Mouse (Mus musculus): ENCODE measurements at regions not wholly inside any gene's neighbourhood (a gene's known extent, or its start where the extent isn't known, plus 50 kb on each side); places are given as distances from the start of the nearest gene placed in this dataset.

DNA sequence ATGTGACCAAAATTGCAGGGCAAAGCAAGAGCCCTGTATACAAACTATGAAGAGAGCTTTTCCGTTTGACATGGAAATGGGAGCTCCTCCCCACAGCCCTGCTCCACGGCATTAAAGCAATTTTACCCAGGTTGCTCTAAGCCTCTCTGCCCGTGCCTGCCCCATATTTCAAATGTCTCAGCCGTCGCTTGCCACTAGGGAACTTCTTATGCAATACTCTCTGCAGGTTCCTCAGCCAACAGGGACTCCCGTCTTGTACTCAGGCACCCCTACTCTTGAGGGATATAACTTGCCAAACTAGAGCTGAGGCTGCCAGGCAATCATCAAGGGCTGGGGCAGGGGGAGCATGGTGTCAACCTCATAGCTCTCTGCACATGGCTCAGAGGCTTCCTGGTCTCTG is 145.1 kb downstream of the Cdh26 start:
- Histone ChIP-seq H3K9me3 (replicated peaks; ENCODE audit: low read length) (peaks cover 2% of the 10 kb centered on the region), H3K4me2 (ENCODE audit: insufficient read depth, low read depth, poor library complexity, severe bottlenecking) (no peak overlapping the region), H3K4me1 (ENCODE audit: control insufficient read depth in 1 of 2, insufficient read depth in 2 of 2) (no peaks in the 10 kb centered on the region), H3K27ac (ENCODE audit: insufficient read depth, low read depth) (no peak overlapping the region), H3K27me3 (replicated peaks) (peaks cover 18% of the 10 kb centered on the region), H3K9ac (ENCODE audit: insufficient read depth, low read depth) (no peak overlapping the region), H3K36me3 (replicated peaks in 1 of 2; ENCODE audit: control insufficient read depth in 1 of 2, insufficient read depth in 1 of 2, low read length in 1 of 2) (no peaks in the 10 kb centered on the region), H3K79me2 (replicated peaks; ENCODE audit: control insufficient read depth, extremely low read depth, insufficient read depth, poor library complexity, severe bottlenecking) (no peaks in the 10 kb centered on the region), H3K4me3 (replicated peaks in 1 of 3; ENCODE audit: low read depth in 2 of 3, low read length in 2 of 3, poor library complexity in 1 of 3) (no peak overlapping the region)
- dilution Hi-C loops (cut with MboI; ENCODE audit: extremely low pct_ligation_motif_present, extremely low pct_unique_long_range_greater_than_20kb, low sequenced_read_pairs) (no loop called here), in situ Hi-C loops (cut with MboI; ENCODE audit: low pct_ligation_motif_present, low pct_unique_long_range_greater_than_20kb, low sequenced_read_pairs) (no loop called here)
- TF ChIP-seq MAX (IDR thresholded peaks at IDR 0.05; ENCODE audit: low read length), result no peak
- no peak for DNase-seq (ENCODE audit: extremely low read depth)

DNA sequence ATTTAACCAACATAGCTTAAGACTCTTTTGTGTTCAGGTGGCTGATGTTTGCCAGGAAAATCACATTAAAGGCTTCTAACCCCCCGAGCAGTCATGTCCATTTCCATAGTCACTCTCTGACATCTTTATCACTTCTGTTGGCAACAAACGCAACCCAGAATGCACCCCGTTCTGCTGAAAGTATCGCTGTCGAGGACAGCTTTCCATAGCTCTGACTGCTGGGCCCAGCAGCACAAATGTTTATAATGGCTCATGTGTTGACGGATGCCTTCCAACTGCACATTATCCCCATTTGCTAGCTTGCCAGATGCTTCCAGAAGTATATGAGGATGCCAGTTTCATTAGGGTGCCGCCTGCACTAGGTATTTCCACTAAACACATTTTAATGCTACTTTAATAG is 145.7 kb downstream of the Cdh26 start:
- H3K9ac ChIP-seq (ENCODE audit: insufficient read depth, low read depth), result no peak overlapping the region
- no peak for TF ChIP-seq MAX (IDR thresholded peaks at IDR 0.05; ENCODE audit: low read length)
- TF ChIP-seq GABPA (IDR thresholded peaks at IDR 0.05; ENCODE audit: insufficient replicate concordance, low read depth, low read length), result no peak
- no peak for TF ChIP-seq USF1 (IDR thresholded peaks at IDR 0.05; ENCODE audit: low read depth, low read length)
- TF ChIP-seq CHD2 (IDR thresholded peaks at IDR 0.05; ENCODE audit: low read length), result no peak
- no peak for TF ChIP-seq TBP (conservative IDR thresholded peaks at IDR 0.05; ENCODE audit: low read depth, low read length)
- TF ChIP-seq ZMIZ1 (IDR thresholded peaks at IDR 0.05; ENCODE audit: low read depth, low read length), result no peak
- no peak overlapping the region for H3K4me2 ChIP-seq (ENCODE audit: insufficient read depth, low read depth, poor library complexity, severe bottlenecking)
- dilution Hi-C loops (cut with MboI; ENCODE audit: extremely low pct_ligation_motif_present, extremely low pct_unique_long_range_greater_than_20kb, low sequenced_read_pairs) (no loop called here), in situ Hi-C loops (cut with MboI; ENCODE audit: low pct_ligation_motif_present, low pct_unique_long_range_greater_than_20kb, low sequenced_read_pairs) (no loop called here)
- H3K79me2 ChIP-seq (replicated peaks; ENCODE audit: control insufficient read depth, extremely low read depth, insufficient read depth, poor library complexity, severe bottlenecking), result no peaks in the 10 kb centered on the region
- no peak for DNase-seq (ENCODE audit: extremely low read depth)
- H3K9me3 ChIP-seq (replicated peaks; ENCODE audit: low read length), result no peaks in the 10 kb centered on the region
- H3K27me3 ChIP-seq (replicated peaks), result peaks cover 16% of the 10 kb centered on the region
- H3K4me3 ChIP-seq (replicated peaks in 1 of 3; ENCODE audit: low read depth in 2 of 3, low read length in 2 of 3, poor library complexity in 1 of 3), result no peak overlapping the region
- H3K36me3 ChIP-seq (replicated peaks in 1 of 2; ENCODE audit: control insufficient read depth in 1 of 2, insufficient read depth in 1 of 2, low read length in 1 of 2), result no peaks in the 10 kb centered on the region
- H3K4me1 ChIP-seq (ENCODE audit: control insufficient read depth in 1 of 2, insufficient read depth in 2 of 2), result no peaks in the 10 kb centered on the region
- H3K27ac ChIP-seq (ENCODE audit: insufficient read depth, low read depth), result no peak overlapping the region

DNA sequence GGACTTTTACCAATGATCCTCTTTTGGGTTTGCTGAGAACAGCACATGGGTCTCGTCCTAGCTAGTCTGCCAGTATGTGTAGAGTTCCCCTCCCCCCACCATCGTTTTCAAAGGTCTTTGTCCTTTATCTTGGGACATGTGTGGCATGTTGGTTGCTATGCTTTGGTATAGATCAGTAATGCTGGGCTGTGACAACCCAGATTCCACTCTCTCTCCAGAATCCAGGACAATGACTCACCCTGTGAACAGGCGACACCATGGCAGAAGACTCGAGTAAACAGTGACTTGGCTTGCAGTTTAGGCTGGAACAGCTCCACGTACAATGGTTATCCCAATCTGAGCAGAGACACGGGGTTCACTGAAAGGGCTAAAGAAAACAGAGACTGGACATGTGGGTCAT is 149.2 kb downstream of the Cdh26 start:
- H3K9ac ChIP-seq (ENCODE audit: insufficient read depth, low read depth), result no peak overlapping the region
- H3K4me1 ChIP-seq (ENCODE audit: control insufficient read depth in 1 of 2, insufficient read depth in 2 of 2), result peaks cover 0 to 13% of the 10 kb centered on the region in 2 experiments; a peak in 2 of 4 replicates
- no peak overlapping the region for H3K27ac ChIP-seq (ENCODE audit: insufficient read depth, low read depth)
- H3K4me2 ChIP-seq (ENCODE audit: insufficient read depth, low read depth, poor library complexity, severe bottlenecking), result no peak overlapping the region
- in situ Hi-C loops (cut with MboI; ENCODE audit: low pct_ligation_motif_present, low pct_unique_long_range_greater_than_20kb, low sequenced_read_pairs), result no loop called here
- dilution Hi-C loops (cut with MboI; ENCODE audit: extremely low pct_ligation_motif_present, extremely low pct_unique_long_range_greater_than_20kb, low sequenced_read_pairs), result no loop called here
- no peaks in the 10 kb centered on the region for H3K9me3 ChIP-seq (replicated peaks; ENCODE audit: low read length)
- no peaks in the 10 kb centered on the region for H3K79me2 ChIP-seq (replicated peaks; ENCODE audit: control insufficient read depth, extremely low read depth, insufficient read depth, poor library complexity, severe bottlenecking)
- no peaks in the 10 kb centered on the region for H3K36me3 ChIP-seq (replicated peaks in 1 of 2; ENCODE audit: control insufficient read depth in 1 of 2, insufficient read depth in 1 of 2, low read length in 1 of 2)
- DNase-seq (ENCODE audit: extremely low read depth), result no peak
- no peak for TF ChIP-seq MAX (IDR thresholded peaks at IDR 0.05; ENCODE audit: low read length)
- no peak for TF ChIP-seq SIN3A (IDR thresholded peaks at IDR 0.05; ENCODE audit: low read length)
- no peak for TF ChIP-seq JUND (conservative IDR thresholded peaks at IDR 0.05; ENCODE audit: low read depth, low read length)
- TF ChIP-seq ZNF384 (IDR thresholded peaks at IDR 0.05; ENCODE audit: low read depth, low read length), result no peak
- no peak for TF ChIP-seq CHD2 (IDR thresholded peaks at IDR 0.05; ENCODE audit: low read length)
- TF ChIP-seq RAD21 (IDR thresholded peaks at IDR 0.05; ENCODE audit: low read depth, low read length), result no peak
- TF ChIP-seq MAZ (IDR thresholded peaks at IDR 0.05; ENCODE audit: low read depth, low read length), result no peak
- no peak for TF ChIP-seq GABPA (IDR thresholded peaks at IDR 0.05; ENCODE audit: insufficient replicate concordance, low read depth, low read length)
- no peak for TF ChIP-seq ELF1 (IDR thresholded peaks at IDR 0.05; ENCODE audit: low read depth, low read length)
- no peak overlapping the region for H3K4me3 ChIP-seq (replicated peaks in 1 of 3; ENCODE audit: low read depth in 2 of 3, low read length in 2 of 3, poor library complexity in 1 of 3)
- H3K27me3 ChIP-seq (replicated peaks), result peaks cover 11% of the 10 kb centered on the region
